Comparison of ENCODE assay signal across 8 mouse cellular contexts in genomic region chr11:102026694-102027360, GRCm38 (mm10). TPM values are rescaled to one million over a fixed set of nuclear protein-coding genes. Genes with fewer than 3 reads are reported as not detected.
DNase-seq lines count a peak whose midpoint lies in the region; ATAC-seq lines count a peak whose summit lies in the region.

No protein-coding gene starts in this region.

- peak; percentile 79 for DNase-seq in adrenal gland, postnatal 25 days
- peak; percentile 91 for DNase-seq in embryo, embryonic 10 days (ENCODE audit: low spot score)
- peak; percentile 48 to 70 for DNase-seq in gastrocnemius, postnatal 4 days (ENCODE audit: low spot score in 2 of 2)
- peak; percentile 89 for DNase-seq in intestine, embryonic 14.5 days (ENCODE audit: low spot score)
- DNase-seq in left cerebral cortex, postnatal 4 days, result peak; percentile 90
- DNase-seq in splenic B cell, adult 2 months (ENCODE audit: low read depth, low spot score), result peak; percentile 8

- no peaks in the 10 kb centered on the region for H3K9me3 ChIP-seq in intestine, embryonic 14.5 days (ENCODE audit: control insufficient read depth, low read length)
- H3K9me3 ChIP-seq in midbrain, embryonic 12.5 days, result no peaks in the 10 kb centered on the region

- H3K9ac ChIP-seq in intestine, embryonic 14.5 days (ENCODE audit: low read length), result peak overlapping the region; percentile 61
- peak overlapping the region; percentile 74 for H3K9ac ChIP-seq in midbrain, embryonic 12.5 days (replicated peaks)

- peaks cover 17% of the 10 kb centered on the region for H3K4me1 ChIP-seq in intestine, embryonic 14.5 days (replicated peaks; ENCODE audit: control insufficient read depth, insufficient read depth, low read length)
- H3K4me1 ChIP-seq in midbrain, embryonic 12.5 days, result peaks cover 31% of the 10 kb centered on the region

- ATAC-seq in intestine, embryonic 14.5 days (replicated peaks; ENCODE audit: low FRiP score, low TSS enrichment, low read depth), result peak; percentile 90
- peak; percentile 92 for ATAC-seq in midbrain, embryonic 12.5 days (ENCODE audit: low FRiP score, low read depth)
- no peak for ATAC-seq in megakaryocyte-erythroid progenitor cell, adult 5-6 weeks (replicated peaks; ENCODE audit: low FRiP score, low TSS enrichment, poor library complexity, severe bottlenecking)

- no peaks in the 10 kb centered on the region; the same call in 1 of the 2 replicates for H3K36me3 ChIP-seq in intestine, embryonic 14.5 days (ENCODE audit: control insufficient read depth, insufficient read depth, low read length)
- H3K36me3 ChIP-seq in midbrain, embryonic 12.5 days, result peaks cover 12% of the 10 kb centered on the region; the same call in 1 of the 2 replicates
- H3K36me3 ChIP-seq in splenic B cell, adult 2 months (ENCODE audit: control insufficient read depth, insufficient read depth, low read length, poor library complexity, severe bottlenecking), result no peaks in the 10 kb centered on the region; the same call in 1 of the 2 replicates

- peak overlapping the region; percentile 64 for H3K4me3 ChIP-seq in intestine, embryonic 14.5 days (ENCODE audit: low read depth, low read length)
- peak overlapping the region; percentile 72 for H3K4me3 ChIP-seq in midbrain, embryonic 12.5 days

- intact Hi-C loops in left cerebral cortex, postnatal 4 days (cut with DNase I), result loop anchor here (5.0 kb wide), 1 partner anchor 35 kb away; no protein-coding TSS in a partner anchor

- under 1% methylated on average over 54 of the region's 73 CpGs for WGBS in intestine, embryonic 14.5 days
- under 1% methylated on average over 42 of the region's 73 CpGs for WGBS in midbrain, embryonic 12.5 days

- H3K27me3 ChIP-seq in intestine, embryonic 14.5 days (replicated peaks; ENCODE audit: control insufficient read depth, insufficient read depth, low read length), result no peaks in the 10 kb centered on the region
- peaks cover 6% of the 10 kb centered on the region; the same call in 1 of the 2 replicates for H3K27me3 ChIP-seq in midbrain, embryonic 12.5 days
- no peaks in the 10 kb centered on the region; the same call in 1 of the 2 replicates for H3K27me3 ChIP-seq in splenic B cell, adult 2 months (ENCODE audit: control insufficient read depth, insufficient read depth, low read length, poor library complexity, severe bottlenecking)

- peak overlapping the region; percentile 54; the same call in 1 of the 2 replicates for H3K27ac ChIP-seq in intestine, embryonic 14.5 days (ENCODE audit: low read depth)
- H3K27ac ChIP-seq in midbrain, embryonic 12.5 days (replicated peaks), result peak overlapping the region; percentile 91

- peak overlapping the region; percentile 81 for H3K4me2 ChIP-seq in intestine, embryonic 14.5 days (ENCODE audit: low read length)
- peak overlapping the region; percentile 83 for H3K4me2 ChIP-seq in midbrain, embryonic 12.5 days (replicated peaks)

RNA-seq across cellular contexts. Expression of gene Mpp3, which starts 1.4 kb away (rescaled TPM):
- total RNA-seq in adrenal gland, postnatal 25 days (2021), result 10.4 and 12.6 TPM in 2 replicates
- 10 to 100 TPM; 55.8 to 95.9 TPM for total RNA-seq in gastrocnemius, postnatal 4 days (2021)
- polyA plus RNA-seq in intestine, embryonic 14.5 days (2014; fragmentation: Nextera tagmentation; extraction: Ambion mirVana), result 11.0 and 12.2 TPM in 2 replicates
- total RNA-seq in left cerebral cortex, postnatal 4 days (2021), result 10 to 100 TPM; 53.1 to 56.3 TPM
- 32.1 and 33.2 TPM in 2 replicates for polyA plus RNA-seq in midbrain, embryonic 12.5 days (2016; fragmentation: Nextera tagmentation; extraction: Ambion mirVana)
- total RNA-seq in megakaryocyte-erythroid progenitor cell, adult 5-6 weeks (2014; fragmentation: Nextera tagmentation), result not detected in 2 replicates
- total RNA-seq in megakaryocyte-erythroid progenitor cell, adult 5-6 weeks (2017), result not detected in 2 replicates

RNA-seq across cellular contexts. Expression of gene Cd300lg, which starts 14.5 kb away (rescaled TPM):
- 36.8 and 46.2 TPM in 2 replicates for total RNA-seq in adrenal gland, postnatal 25 days (2021)
- total RNA-seq in gastrocnemius, postnatal 4 days (2021), result 10 to 100 TPM; 12.8 to 13.2 TPM
- polyA plus RNA-seq in intestine, embryonic 14.5 days (2014; fragmentation: Nextera tagmentation; extraction: Ambion mirVana), result 0.31 and 0.51 TPM in 2 replicates
- total RNA-seq in left cerebral cortex, postnatal 4 days (2021), result not detected
- polyA plus RNA-seq in midbrain, embryonic 12.5 days (2016; fragmentation: Nextera tagmentation; extraction: Ambion mirVana), result 0.19 and 0.34 TPM in 2 replicates
- total RNA-seq in megakaryocyte-erythroid progenitor cell, adult 5-6 weeks (2014; fragmentation: Nextera tagmentation), result not detected in 2 replicates
- total RNA-seq in megakaryocyte-erythroid progenitor cell, adult 5-6 weeks (2017), result 1.8 TPM in 1 of 2 replicates, not detected in the other

RNA-seq across cellular contexts. Expression of gene Dusp3, which starts 40.0 kb away (rescaled TPM):
- total RNA-seq in adrenal gland, postnatal 25 days (2021), result 77.9 and 78.9 TPM in 2 replicates
- 100 to 1,000 TPM; 140 to 145 TPM for total RNA-seq in gastrocnemius, postnatal 4 days (2021)
- polyA plus RNA-seq in intestine, embryonic 14.5 days (2014; fragmentation: Nextera tagmentation; extraction: Ambion mirVana), result 25.3 and 27.0 TPM in 2 replicates
- 10 to 100 TPM; 53.2 to 56.5 TPM for total RNA-seq in left cerebral cortex, postnatal 4 days (2021)
- polyA plus RNA-seq in midbrain, embryonic 12.5 days (2016; fragmentation: Nextera tagmentation; extraction: Ambion mirVana), result 9.3 and 9.6 TPM in 2 replicates
- 0.28 and 0.96 TPM in 2 replicates for total RNA-seq in megakaryocyte-erythroid progenitor cell, adult 5-6 weeks (2014; fragmentation: Nextera tagmentation)
- 0.70 and 1.3 TPM in 2 replicates for total RNA-seq in megakaryocyte-erythroid progenitor cell, adult 5-6 weeks (2017)

RNA-seq across cellular contexts. Expression of gene Cfap97d1, which starts 42.7 kb away (rescaled TPM):
- not detected in 2 replicates for total RNA-seq in adrenal gland, postnatal 25 days (2021)
- total RNA-seq in gastrocnemius, postnatal 4 days (2021), result not detected
- not detected in 2 replicates for polyA plus RNA-seq in intestine, embryonic 14.5 days (2014; fragmentation: Nextera tagmentation; extraction: Ambion mirVana)
- not detected for total RNA-seq in left cerebral cortex, postnatal 4 days (2021)
- polyA plus RNA-seq in midbrain, embryonic 12.5 days (2016; fragmentation: Nextera tagmentation; extraction: Ambion mirVana), result not detected in 2 replicates
- not detected in 2 replicates for total RNA-seq in megakaryocyte-erythroid progenitor cell, adult 5-6 weeks (2014; fragmentation: Nextera tagmentation)
- total RNA-seq in megakaryocyte-erythroid progenitor cell, adult 5-6 weeks (2017), result not detected in 2 replicates

Comparison
In these comparisons a context has a peak if more than half of its experiments do, and no peak if none do; other contexts are left out.
1. DNase-seq: peak in every context shown above with its lines; median percentile 91 in embryo, embryonic 10 days; 90 in left cerebral cortex, postnatal 4 days; 89 in intestine, embryonic 14.5 days; 79 in adrenal gland, postnatal 25 days; 59 in gastrocnemius, postnatal 4 days; 8 in splenic B cell, adult 2 months.
2. RNA of gene Mpp3, which starts 1.4 kb away (total RNA-seq): 55.8 to 95.9 TPM in gastrocnemius, postnatal 4 days, 53.1 to 56.3 TPM in left cerebral cortex, postnatal 4 days and 10.4 to 12.6 TPM in adrenal gland, postnatal 25 days; not detected in megakaryocyte-erythroid progenitor cell, adult 5-6 weeks; every median in the first group is over 10 times any median in the second.
3. RNA of gene Cd300lg, which starts 14.5 kb away (total RNA-seq): 36.8 to 46.2 TPM in adrenal gland, postnatal 25 days and 12.8 to 13.2 TPM in gastrocnemius, postnatal 4 days; 1.8 TPM in megakaryocyte-erythroid progenitor cell, adult 5-6 weeks and not detected in left cerebral cortex, postnatal 4 days; every median in the first group is over 4 times any median in the second.
4. RNA of gene Dusp3, which starts 40.0 kb away (total RNA-seq): 140 to 145 TPM in gastrocnemius, postnatal 4 days, 77.9 to 78.9 TPM in adrenal gland, postnatal 25 days and 53.2 to 56.5 TPM in left cerebral cortex, postnatal 4 days; 0.28 to 1.3 TPM in megakaryocyte-erythroid progenitor cell, adult 5-6 weeks; every median in the first group is over 10 times any median in the second.